Mouse (Mus musculus): ENCODE measurements at regions not wholly inside any gene's neighbourhood (a gene's known extent, or its start where the extent isn't known, plus 50 kb on each side); places are given as distances from the start of the nearest gene placed in this dataset.

DNA sequence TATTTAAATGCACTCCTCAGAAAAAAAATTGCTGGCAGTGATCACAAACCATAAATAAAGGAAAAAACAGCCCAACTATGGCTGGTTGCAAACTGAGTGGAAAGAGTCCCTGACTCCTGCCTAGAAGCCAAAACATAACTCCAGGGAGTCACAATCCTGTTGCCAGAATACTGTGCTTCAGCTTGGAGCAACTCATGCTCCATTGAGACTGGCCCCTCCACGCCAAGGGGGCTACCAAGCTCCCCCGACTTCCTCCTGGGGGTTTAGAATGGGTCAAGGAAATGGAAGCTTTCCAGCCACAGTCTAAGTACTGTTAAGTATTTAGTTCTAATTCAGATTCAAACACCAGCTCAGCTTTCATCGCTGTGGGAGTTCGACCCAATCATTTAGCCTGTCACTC lies 374.8 kb downstream of the Mllt3 start:
- H3K4me1 ChIP-seq = peaks cover 16% of the 10 kb centered on the region
- no peaks in the 10 kb centered on the region for H3K9me3 ChIP-seq
- no peak overlapping the region for H3K9ac ChIP-seq
- H3K4me3 ChIP-seq = no peak overlapping the region
- H3K27ac ChIP-seq = no peak overlapping the region
- H3K4me2 ChIP-seq (replicated peaks) = no peak overlapping the region
- ATAC-seq (ENCODE audit: low FRiP score, low read depth) = no peak
- 45% methylated on average over 4 of the region's 4 CpGs for WGBS
- H3K27me3 ChIP-seq = no peaks in the 10 kb centered on the region
- H3K36me3 ChIP-seq = no peaks in the 10 kb centered on the region

DNA sequence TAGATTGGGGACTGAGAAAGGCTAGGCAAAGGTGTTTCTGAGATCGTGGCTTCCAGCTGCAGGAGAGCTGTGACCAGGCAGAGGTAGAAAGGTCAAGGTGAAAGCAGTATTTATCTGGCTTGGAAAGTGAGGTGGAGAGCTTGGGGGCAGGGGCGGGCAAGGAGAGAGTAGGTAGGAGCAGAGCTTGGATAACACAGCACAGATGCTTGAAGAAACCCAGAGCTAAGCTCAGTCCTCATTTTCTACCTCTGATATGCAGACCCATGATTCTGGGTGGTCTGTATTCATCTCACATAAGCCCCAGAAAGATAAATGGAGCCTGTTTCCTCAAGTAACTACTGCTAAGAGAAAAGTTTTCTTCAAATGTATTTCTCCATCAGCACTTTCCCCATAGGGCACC lies 375.3 kb downstream of the Mllt3 start:
- ATAC-seq (ENCODE audit: low FRiP score, low read depth) = no peak

GRCm38 (mm10) chr4:87653440-87654165 lies 379.6 kb downstream of the Mllt3 start:
- Histone ChIP-seq H3K4me1 (peaks cover 26% of the 10 kb centered on the region), H3K27ac (no peak overlapping the region), H3K36me3 (no peaks in the 10 kb centered on the region), H3K4me3 (no peak overlapping the region), H3K27me3 (0 out of 2 replicates have a peak, but pooled peaks cover 9% of the 10 kb centered on the region), H3K4me2 (replicated peaks) (no peak overlapping the region), H3K9me3 (no peaks in the 10 kb centered on the region), H3K9ac (no peak overlapping the region)
- no peak for ATAC-seq (ENCODE audit: low FRiP score, low read depth)
- WGBS = 53% methylated on average over 5 of the region's 5 CpGs

More for the DNA sequence above, 375.3 kb downstream of the Mllt3 start:
- 24% methylated on average over 2 of the region's 2 CpGs for WGBS
- no peaks in the 10 kb centered on the region for H3K27me3 ChIP-seq
- peaks cover 16% of the 10 kb centered on the region for H3K4me1 ChIP-seq
- H3K9ac ChIP-seq = no peak overlapping the region
- H3K27ac ChIP-seq = no peak overlapping the region
- H3K9me3 ChIP-seq = no peaks in the 10 kb centered on the region
- H3K36me3 ChIP-seq = no peaks in the 10 kb centered on the region
- no peak overlapping the region for H3K4me3 ChIP-seq
- no peak overlapping the region for H3K4me2 ChIP-seq (replicated peaks)

DNA sequence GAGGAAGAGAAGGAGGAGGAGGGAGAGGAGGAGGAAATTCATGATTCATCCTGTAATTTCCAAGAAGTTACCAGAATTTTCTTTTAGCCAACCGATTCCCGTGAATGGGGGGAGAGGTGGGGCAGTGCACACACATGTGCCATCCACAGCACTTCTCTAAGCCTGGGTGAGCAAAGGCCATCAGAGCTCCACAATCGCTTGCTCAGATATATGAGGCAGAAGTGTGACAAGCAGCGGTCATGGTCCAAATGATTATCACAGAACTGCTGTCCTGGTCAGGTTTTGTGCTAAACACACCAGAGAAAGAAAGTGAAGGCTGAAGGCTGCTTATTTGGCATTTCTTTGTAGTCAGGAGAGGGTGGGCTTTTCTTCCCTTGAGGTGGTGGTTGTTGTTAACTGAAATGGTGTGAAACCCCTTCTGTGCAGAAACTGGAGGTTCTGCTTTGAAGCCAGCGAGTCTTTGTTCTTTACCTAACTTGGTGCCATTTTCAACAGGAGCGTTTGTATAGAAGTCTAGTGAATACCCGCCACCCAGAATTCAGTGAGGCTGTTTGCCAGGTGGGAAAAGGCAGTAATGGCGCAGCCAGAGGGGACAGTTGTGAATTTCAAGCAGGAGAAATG lies 380.7 kb downstream of the Mllt3 start:
- Histone ChIP-seq H3K9me3 (no peaks in the 10 kb centered on the region), H3K27me3 (0 out of 2 replicates have a peak, but pooled peaks cover 9% of the 10 kb centered on the region), H3K36me3 (no peaks in the 10 kb centered on the region), H3K27ac (no peak overlapping the region), H3K9ac (no peak overlapping the region), H3K4me3 (no peak overlapping the region), H3K4me1 (peaks cover 23% of the 10 kb centered on the region), H3K4me2 (replicated peaks) (no peak overlapping the region)
- 60% methylated on average over 8 of the region's 8 CpGs for WGBS
- ATAC-seq (ENCODE audit: low FRiP score, low read depth) = no peak

GRCm38 (mm10) chr4:87651275-87651674 lies 381.9 kb downstream of the Mllt3 start:
- H3K36me3 ChIP-seq = no peaks in the 10 kb centered on the region
- no peaks in the 10 kb centered on the region for H3K9me3 ChIP-seq
- 0 out of 2 replicates have a peak, but pooled peaks cover 9% of the 10 kb centered on the region for H3K27me3 ChIP-seq
- peaks cover 23% of the 10 kb centered on the region for H3K4me1 ChIP-seq
- 79% methylated on average over 3 of the region's 3 CpGs for WGBS
- H3K4me2 ChIP-seq (replicated peaks) = no peak overlapping the region
- no peak overlapping the region for H3K9ac ChIP-seq
- no peak for ATAC-seq (ENCODE audit: low FRiP score, low read depth)
- no peak overlapping the region for H3K27ac ChIP-seq
- H3K4me3 ChIP-seq = no peak overlapping the region

DNA sequence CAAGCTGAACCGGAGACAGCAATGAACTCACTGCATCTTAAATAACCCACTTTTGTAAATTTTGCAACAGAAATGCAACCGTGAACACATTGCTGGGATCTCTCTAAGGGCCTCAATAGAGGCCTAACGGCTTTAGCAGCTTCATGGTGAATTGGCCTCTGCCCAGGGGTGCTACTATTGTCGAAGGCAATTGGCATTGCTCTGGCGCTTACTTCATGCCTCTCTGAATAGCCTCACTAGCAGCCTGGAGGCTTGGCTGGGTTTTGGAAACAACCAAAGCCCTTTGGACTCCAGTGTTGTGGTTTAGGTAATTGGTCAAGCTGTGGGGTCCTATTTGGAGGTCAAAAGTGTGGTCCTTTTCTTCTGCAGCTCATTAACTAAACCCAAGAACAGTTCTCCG lies 382.3 kb downstream of the Mllt3 start:
- H3K4me2 ChIP-seq (replicated peaks) = no peak overlapping the region
- no peaks in the 10 kb centered on the region for H3K36me3 ChIP-seq
- no peak overlapping the region for H3K9ac ChIP-seq
- no peak overlapping the region for H3K27ac ChIP-seq
- H3K4me3 ChIP-seq = no peak overlapping the region
- no peaks in the 10 kb centered on the region for H3K9me3 ChIP-seq
- ATAC-seq (ENCODE audit: low FRiP score, low read depth) = no peak
- H3K4me1 ChIP-seq = peaks cover 23% of the 10 kb centered on the region
- 33% methylated on average over 6 of the region's 6 CpGs for WGBS
- 0 out of 2 replicates have a peak, but pooled peaks cover 9% of the 10 kb centered on the region for H3K27me3 ChIP-seq

DNA sequence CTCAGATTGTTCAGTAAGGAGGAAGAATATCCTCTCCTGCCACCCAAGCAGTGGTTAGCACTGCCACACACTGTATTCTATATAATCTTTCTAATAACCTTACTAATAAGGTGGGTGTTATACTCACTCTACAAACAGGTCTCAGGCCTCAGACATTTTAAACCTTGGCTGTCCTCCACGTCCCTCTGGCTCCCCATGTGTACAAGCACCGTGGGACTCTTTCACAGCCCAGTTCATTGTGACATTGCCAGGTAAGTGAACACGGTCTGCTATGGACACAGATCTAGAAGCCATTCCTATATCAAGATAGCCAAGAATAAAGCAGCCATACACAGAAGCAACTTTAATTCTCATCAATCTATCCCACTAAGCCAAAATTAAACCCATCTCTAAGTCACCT lies 382.8 kb downstream of the Mllt3 start:
- no peak overlapping the region for H3K27ac ChIP-seq
- WGBS = 64% methylated on average over 3 of the region's 3 CpGs
- no peak overlapping the region for H3K4me2 ChIP-seq (replicated peaks)
- H3K36me3 ChIP-seq = no peaks in the 10 kb centered on the region
- peaks cover 23% of the 10 kb centered on the region for H3K4me1 ChIP-seq
- no peak overlapping the region for H3K4me3 ChIP-seq
- H3K9me3 ChIP-seq = no peaks in the 10 kb centered on the region
- 0 out of 2 replicates have a peak, but pooled peaks cover 9% of the 10 kb centered on the region for H3K27me3 ChIP-seq
- H3K9ac ChIP-seq = no peak overlapping the region
- ATAC-seq (ENCODE audit: low FRiP score, low read depth) = no peak

DNA sequence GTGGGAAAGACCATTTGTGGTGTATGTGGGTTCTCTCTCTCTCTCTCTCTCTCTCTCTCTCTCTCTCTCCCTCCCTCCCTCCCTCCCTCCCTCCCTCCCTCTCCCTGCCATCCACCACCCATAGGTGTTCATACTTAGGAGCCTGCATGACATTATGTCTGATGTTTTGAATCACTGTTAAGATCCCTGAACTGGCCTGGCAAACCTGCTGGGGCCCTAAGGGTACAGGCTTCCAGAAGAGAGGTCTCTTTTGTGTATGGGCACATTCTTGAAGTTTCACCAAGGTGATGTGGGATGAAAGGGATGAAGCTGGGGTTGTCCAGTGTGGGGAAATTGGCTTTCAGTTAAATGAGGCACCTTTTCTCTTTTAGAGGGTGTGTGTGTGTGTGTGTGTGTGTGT lies 384.2 kb downstream of the Mllt3 start:
- ATAC-seq (ENCODE audit: low FRiP score, low read depth) = no peak
- H3K36me3 ChIP-seq = no peaks in the 10 kb centered on the region
- 0 out of 2 replicates have a peak, but pooled peaks cover 9% of the 10 kb centered on the region for H3K27me3 ChIP-seq
- H3K4me3 ChIP-seq = no peak overlapping the region
- no peaks in the 10 kb centered on the region for H3K9me3 ChIP-seq
- H3K4me2 ChIP-seq (replicated peaks) = peak overlapping the region; percentile 66
- H3K4me1 ChIP-seq = peaks cover 23% of the 10 kb centered on the region
- H3K27ac ChIP-seq = peak overlapping the region; percentile 28; the same call in 1 of the 2 replicates
- no peak overlapping the region for H3K9ac ChIP-seq

GRCm38 (mm10) chr4:87647932-87648911 lies 384.9 kb downstream of the Mllt3 start:
- no peaks in the 10 kb centered on the region for H3K36me3 ChIP-seq
- peak overlapping the region; percentile 28; the same call in 1 of the 2 replicates for H3K27ac ChIP-seq
- no peaks in the 10 kb centered on the region for H3K9me3 ChIP-seq
- 12% methylated on average over 26 of the region's 26 CpGs for WGBS
- peak overlapping the region; percentile 36 for H3K4me3 ChIP-seq
- ATAC-seq (ENCODE audit: low FRiP score, low read depth) = peak; percentile 85
- H3K9ac ChIP-seq = peak overlapping the region; percentile 46
- peak overlapping the region; percentile 66 for H3K4me2 ChIP-seq (replicated peaks)
- peaks cover 23% of the 10 kb centered on the region for H3K4me1 ChIP-seq
- 0 out of 2 replicates have a peak, but pooled peaks cover 9% of the 10 kb centered on the region for H3K27me3 ChIP-seq

- no peaks in the 10 kb centered on the region for H3K36me3 ChIP-seq
- no peak overlapping the region for H3K4me3 ChIP-seq
- H3K27me3 ChIP-seq = no peaks in the 10 kb centered on the region
- WGBS = 74% methylated on average over 5 of the region's 5 CpGs
- no peaks in the 10 kb centered on the region for H3K9me3 ChIP-seq
- no peak overlapping the region for H3K9ac ChIP-seq
- ATAC-seq (ENCODE audit: low FRiP score, low read depth) = no peak
- H3K4me1 ChIP-seq = peaks cover 7% of the 10 kb centered on the region; the same call in 1 of the 2 replicates
- H3K27ac ChIP-seq = no peak overlapping the region
- H3K4me2 ChIP-seq (replicated peaks) = no peak overlapping the region
Measured at GRCm38 (mm10) chr4:87642002-87642401, 391.2 kb downstream of the Mllt3 start.

DNA sequence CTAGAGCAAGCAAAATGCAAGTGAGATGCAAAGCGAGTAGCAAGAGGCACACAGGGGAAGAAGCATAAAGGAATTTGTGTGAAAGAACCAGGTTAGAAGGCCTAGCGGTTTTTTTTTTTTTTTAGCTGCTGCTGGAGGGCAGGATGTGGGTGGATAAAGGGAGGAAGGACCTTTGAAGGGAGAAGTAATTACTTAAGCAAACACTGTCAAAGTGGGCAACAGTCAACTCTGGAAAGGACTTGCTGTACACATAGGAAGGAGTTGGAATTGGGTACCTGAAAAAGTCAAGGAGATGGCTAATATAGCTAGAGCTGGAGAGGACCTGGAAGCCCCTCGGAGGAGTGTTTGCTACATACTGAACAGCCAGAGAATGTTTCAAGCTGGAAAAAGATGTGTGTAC lies 391.6 kb downstream of the Mllt3 start:
- Histone ChIP-seq H3K27me3 (no peaks in the 10 kb centered on the region), H3K36me3 (no peaks in the 10 kb centered on the region), H3K9ac (no peak overlapping the region), H3K27ac (no peak overlapping the region), H3K4me3 (no peak overlapping the region), H3K4me1 (peaks cover 7% of the 10 kb centered on the region; the same call in 1 of the 2 replicates), H3K9me3 (no peaks in the 10 kb centered on the region), H3K4me2 (replicated peaks) (no peak overlapping the region)
- ATAC-seq (ENCODE audit: low FRiP score, low read depth) = no peak
- WGBS = 82% methylated on average over 3 of the region's 3 CpGs

- no peak overlapping the region for H3K9ac ChIP-seq
- no peak for ATAC-seq (ENCODE audit: low FRiP score, low read depth)
- H3K4me3 ChIP-seq = no peak overlapping the region
- 20% methylated on average over 1 of the region's 1 CpGs for WGBS
- H3K4me2 ChIP-seq (replicated peaks) = no peak overlapping the region
- no peaks in the 10 kb centered on the region for H3K27me3 ChIP-seq
- no peaks in the 10 kb centered on the region for H3K9me3 ChIP-seq
- no peak overlapping the region for H3K27ac ChIP-seq
- no peaks in the 10 kb centered on the region for H3K36me3 ChIP-seq
- peaks cover 11% of the 10 kb centered on the region; the same call in 1 of the 2 replicates for H3K4me1 ChIP-seq
Measured at GRCm38 (mm10) chr4:87638380-87638646, 394.9 kb downstream of the Mllt3 start.
